Mouse (Mus musculus) olfactory bulb, adult 2 months (tissue): ENCODE measurements around the gene Gm10912.

Experiments used
- CTCF ChIP-seq: fragments of 200-500 bp; IDR thresholded peaks from 2 replicates; pipeline ENCODE4 v1.5.1; 2012; ENCODE audit warnings: low read depth, mild to moderate bottlenecking, low read length, moderate library complexity; ENCODE audit not compliant: insufficient read depth
- POLR2A ChIP-seq: fragments of 200-500 bp; IDR thresholded peaks from 2 replicates; pipeline ENCODE4 v1.6.1; 2012; ENCODE audit warnings: mild to moderate bottlenecking, low read depth, low read length, moderate library complexity; ENCODE audit not compliant: insufficient read depth

- no peak for TF ChIP-seq CTCF
- no peak for TF ChIP-seq POLR2A
These were observed 5.8 kb upstream of the Gm10912 start for GRCm38 (mm10) chr2:104059786-104060185.
